Mouse (Mus musculus): ENCODE results near the gene Lrrc8d. TPM values are rescaled to one million over a fixed set of nuclear protein-coding genes. Genes with fewer than 3 reads are reported as not detected.

Lrrc8d gene
- total and polyA plus RNA-seq, 3 experiments: 7.0 to 26.1 (median 16.6) TPM

GRCm38 (mm10) chr5:105798421-105798820 is 98.7 kb downstream of the Lrrc8d start (continued):
- peak; percentile 84; the same call in 1 of the 2 replicates for TF ChIP-seq IRF4 (IDR thresholded peaks at IDR 0.05; ENCODE audit: low read depth, low read length)
- TF ChIP-seq ELF1 (IDR thresholded peaks at IDR 0.05; ENCODE audit: low read depth, low read length): peak; percentile 37; the same call in 1 of the 2 replicates
- no peak for TF ChIP-seq KAT2A (IDR thresholded peaks at IDR 0.05; ENCODE audit: insufficient replicate concordance, low read length)
- 0 out of 2 replicates have a peak, but pooled peaks have one; percentile 29 for TF ChIP-seq ZMIZ1 (IDR thresholded peaks at IDR 0.05; ENCODE audit: low read depth, low read length)
- TF ChIP-seq USF1 (IDR thresholded peaks at IDR 0.05; ENCODE audit: low read depth, low read length): no peak
- no peak for TF ChIP-seq ZC3H11A (IDR thresholded peaks at IDR 0.05; ENCODE audit: low read depth, low read length)
- no peak for TF ChIP-seq POLR2AphosphoS2 (IDR thresholded peaks at IDR 0.05; ENCODE audit: low read depth, low read length)
- peak; percentile 75; the same call in 1 of the 2 replicates for TF ChIP-seq TCF12 (IDR thresholded peaks at IDR 0.05; ENCODE audit: low read depth, low read length)
- TF ChIP-seq UBTF (IDR thresholded peaks at IDR 0.05; ENCODE audit: low read depth, low read length): no peak
- TF ChIP-seq ZKSCAN1 (IDR thresholded peaks at IDR 0.05; ENCODE audit: borderline replicate concordance, low read depth, low read length): no peak
- 0 out of 2 replicates have a peak, but pooled peaks have one; percentile 7 for TF ChIP-seq POLR2A (IDR thresholded peaks at IDR 0.05; ENCODE audit: low read depth, low read length)
- TF ChIP-seq NELFE (IDR thresholded peaks at IDR 0.05; ENCODE audit: low read depth, low read length): 0 out of 2 replicates have a peak, but pooled peaks have one; percentile 19
- TF ChIP-seq GABPA (IDR thresholded peaks at IDR 0.05; ENCODE audit: insufficient replicate concordance, low read depth, low read length): no peak

- H3K9me3 ChIP-seq (replicated peaks; ENCODE audit: low read length): no peaks in the 10 kb centered on the region
- peak overlapping the region in 1 of 3 experiments; percentile 26 for H3K4me3 ChIP-seq (replicated peaks in 1 of 3; ENCODE audit: low read depth in 2 of 3, low read length in 2 of 3, poor library complexity in 1 of 3)
- H3K27me3 ChIP-seq (replicated peaks): no peaks in the 10 kb centered on the region
- H3K4me1 ChIP-seq (ENCODE audit: control insufficient read depth in 1 of 2, insufficient read depth in 2 of 2): peaks cover 35 to 69% of the 10 kb centered on the region in 2 experiments
- H3K79me2 ChIP-seq (replicated peaks; ENCODE audit: control insufficient read depth, extremely low read depth, insufficient read depth, poor library complexity, severe bottlenecking): peaks cover 68% of the 10 kb centered on the region
- dilution Hi-C loops (cut with MboI; ENCODE audit: extremely low pct_ligation_motif_present, extremely low pct_unique_long_range_greater_than_20kb, low sequenced_read_pairs): no loop called here
- DNase-seq (ENCODE audit: extremely low read depth): peak; percentile 27
- H3K27ac ChIP-seq (ENCODE audit: insufficient read depth, low read depth): peak overlapping the region; percentile 60
- peaks cover 17 to 31% of the 10 kb centered on the region in 2 experiments for H3K36me3 ChIP-seq (replicated peaks in 1 of 2; ENCODE audit: control insufficient read depth in 1 of 2, insufficient read depth in 1 of 2, low read length in 1 of 2)
- no peak overlapping the region for H3K9ac ChIP-seq (ENCODE audit: insufficient read depth, low read depth)
- TF ChIP-seq ETS1 (conservative IDR thresholded peaks at IDR 0.05; ENCODE audit: low read depth, low read length) (peak; percentile 45; the same call in 1 of the 2 replicates), SMC3 (IDR thresholded peaks at IDR 0.05; ENCODE audit: low read depth, low read length) (no peak), TCF12 (IDR thresholded peaks at IDR 0.05; ENCODE audit: low read depth, low read length) (0 out of 2 replicates have a peak, but pooled peaks have one; percentile 15), EP300 (IDR thresholded peaks at IDR 0.05; ENCODE audit: low read length) (peak; percentile 69), MEF2A (IDR thresholded peaks at IDR 0.05; ENCODE audit: borderline replicate concordance, low read depth, low read length) (peak; percentile 54; the same call in 1 of the 2 replicates), TBP (conservative IDR thresholded peaks at IDR 0.05; ENCODE audit: low read depth, low read length) (no peak), ELF1 (IDR thresholded peaks at IDR 0.05; ENCODE audit: low read depth, low read length) (0 out of 2 replicates have a peak, but pooled peaks have one; percentile 19), MXI1 (IDR thresholded peaks at IDR 0.05; ENCODE audit: low read depth, low read length) (no peak), ZNF384 (IDR thresholded peaks at IDR 0.05; ENCODE audit: low read depth, low read length) (peak; percentile 85), ZMIZ1 (IDR thresholded peaks at IDR 0.05; ENCODE audit: low read depth, low read length) (no peak)
- in situ Hi-C loops (cut with MboI; ENCODE audit: low pct_ligation_motif_present, low pct_unique_long_range_greater_than_20kb, low sequenced_read_pairs): no loop called here
- H3K4me2 ChIP-seq (ENCODE audit: insufficient read depth, low read depth, poor library complexity, severe bottlenecking): peak overlapping the region; percentile 24
Observed at GRCm38 (mm10) chr5:105799850-105800635, 100.3 kb downstream of the Lrrc8d start.

Data from CH12.LX (cell line).